Mouse (Mus musculus): ENCODE results near the gene Mogat2.

Gene Mogat2

DNA sequence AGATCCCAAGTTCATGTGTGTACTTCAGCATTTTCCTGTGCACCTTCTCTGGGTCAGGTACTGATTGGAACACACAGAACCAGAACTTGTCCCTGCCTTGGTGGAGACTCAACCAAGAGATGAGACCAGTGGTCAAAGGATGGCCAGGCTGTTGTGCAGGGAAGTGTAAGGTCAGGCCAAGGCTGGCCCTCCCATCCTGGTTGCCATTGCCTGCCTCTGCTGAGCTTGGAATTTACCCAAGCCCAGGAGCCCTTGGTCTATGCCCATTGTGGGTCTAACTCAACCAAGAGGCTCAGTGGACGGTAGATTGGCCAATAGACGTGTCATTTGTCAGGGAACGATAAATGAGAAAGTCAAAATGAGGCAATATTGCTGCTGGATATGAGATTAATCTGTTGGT is 53.0 kb downstream of the Mogat2 start:
- Histone ChIP-seq H3K4me1 (replicated peaks; ENCODE audit: low read depth, low read length) (peaks cover 11% of the 10 kb centered on the region), H3K4me3 (replicated peaks; ENCODE audit: low read length) (no peak overlapping the region), H3K27me3 (ENCODE audit: insufficient read depth, low read length) (peaks cover 87% of the 10 kb centered on the region), H3K9me3 (ENCODE audit: low read length) (no peaks in the 10 kb centered on the region), H3K36me3 (ENCODE audit: insufficient read depth, low read length) (no peaks in the 10 kb centered on the region)
- no peak for TF ChIP-seq POU5F1 (IDR thresholded peaks at IDR 0.05; ENCODE audit: borderline replicate concordance, low read length)
- TF ChIP-seq NANOG (IDR thresholded peaks at IDR 0.05; ENCODE audit: borderline replicate concordance, low read length) = no peak
- TF ChIP-seq CTCF (conservative IDR thresholded peaks at IDR 0.05; ENCODE audit: low read length) = no peak

DNA sequence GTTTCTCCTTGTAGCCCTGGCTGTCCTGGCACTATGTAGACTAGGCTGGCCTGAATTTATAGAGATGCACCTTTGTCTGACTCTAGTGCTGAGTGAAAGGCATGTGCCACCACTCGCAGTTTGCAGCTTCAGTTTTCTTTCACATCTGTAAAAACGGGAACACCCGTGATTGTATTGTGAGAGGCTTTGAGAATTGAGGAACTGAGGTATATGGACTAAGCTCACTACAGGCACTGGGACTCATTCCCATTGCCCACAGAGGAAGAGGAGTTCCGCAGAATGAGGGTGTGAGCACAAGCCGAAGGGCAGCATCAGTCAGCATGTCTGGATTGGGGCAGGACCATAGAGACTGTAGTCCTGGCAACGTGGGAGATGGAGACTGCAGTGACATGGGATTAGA is 54.7 kb downstream of the Mogat2 start:
- H3K36me3 ChIP-seq (ENCODE audit: insufficient read depth, low read length) = no peaks in the 10 kb centered on the region
- H3K27me3 ChIP-seq (ENCODE audit: insufficient read depth, low read length) = peaks cover 89% of the 10 kb centered on the region
- H3K4me3 ChIP-seq (replicated peaks; ENCODE audit: low read length) = no peak overlapping the region
- H3K4me1 ChIP-seq (replicated peaks; ENCODE audit: low read depth, low read length) = peaks cover 11% of the 10 kb centered on the region
- H3K9me3 ChIP-seq (ENCODE audit: low read length) = no peaks in the 10 kb centered on the region
- TF ChIP-seq NANOG (IDR thresholded peaks at IDR 0.05; ENCODE audit: borderline replicate concordance, low read length) = no peak
- no peak for TF ChIP-seq CTCF (conservative IDR thresholded peaks at IDR 0.05; ENCODE audit: low read length)
- TF ChIP-seq POU5F1 (IDR thresholded peaks at IDR 0.05; ENCODE audit: borderline replicate concordance, low read length) = no peak

DNA sequence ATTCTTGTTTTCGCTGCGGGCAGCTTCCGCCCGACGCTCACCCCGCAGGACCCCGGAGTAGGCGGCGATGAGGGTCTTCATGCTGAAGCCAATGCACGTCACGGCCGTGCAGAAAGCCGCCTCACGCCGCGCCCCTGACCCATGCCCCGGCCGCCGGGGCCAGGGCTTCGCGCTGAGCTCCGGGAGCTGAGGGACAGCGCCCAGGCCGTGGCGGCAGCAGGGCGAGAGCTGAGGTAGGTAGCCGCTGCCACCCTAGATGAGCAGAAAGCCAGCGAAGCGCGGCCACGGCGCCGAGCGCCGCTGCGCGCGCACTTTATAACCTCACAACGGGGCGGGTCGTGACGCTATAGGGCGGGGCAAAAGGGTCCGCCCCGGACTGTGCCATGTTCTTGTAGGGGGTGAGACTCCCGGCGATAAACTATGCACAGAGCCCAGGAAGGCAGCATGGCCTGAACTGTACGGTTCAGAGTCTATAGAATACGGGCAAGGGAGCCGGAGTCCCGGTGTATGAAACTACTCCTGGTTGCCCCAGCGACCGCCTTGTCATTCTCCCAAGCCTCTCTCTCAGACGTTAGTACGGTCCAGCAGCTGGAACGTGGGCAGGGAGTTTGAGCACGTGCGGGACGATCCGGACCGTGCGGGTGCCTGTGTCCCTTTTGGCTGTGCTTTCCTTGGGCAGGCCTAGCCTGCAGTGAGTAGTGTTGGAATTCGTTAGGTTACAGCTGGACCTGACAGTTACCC is 55.8 kb downstream of the Mogat2 start, which contains the start of gene Dgat2:
Gene Dgat2 (minus strand): TSS at position 288 of the 741 bp plus-strand sequence.
- TF ChIP-seq CTCF (conservative IDR thresholded peaks at IDR 0.05; ENCODE audit: low read length) (no peak), NANOG (IDR thresholded peaks at IDR 0.05; ENCODE audit: borderline replicate concordance, low read length) (no peak), POU5F1 (IDR thresholded peaks at IDR 0.05; ENCODE audit: borderline replicate concordance, low read length) (no peak)

DNA sequence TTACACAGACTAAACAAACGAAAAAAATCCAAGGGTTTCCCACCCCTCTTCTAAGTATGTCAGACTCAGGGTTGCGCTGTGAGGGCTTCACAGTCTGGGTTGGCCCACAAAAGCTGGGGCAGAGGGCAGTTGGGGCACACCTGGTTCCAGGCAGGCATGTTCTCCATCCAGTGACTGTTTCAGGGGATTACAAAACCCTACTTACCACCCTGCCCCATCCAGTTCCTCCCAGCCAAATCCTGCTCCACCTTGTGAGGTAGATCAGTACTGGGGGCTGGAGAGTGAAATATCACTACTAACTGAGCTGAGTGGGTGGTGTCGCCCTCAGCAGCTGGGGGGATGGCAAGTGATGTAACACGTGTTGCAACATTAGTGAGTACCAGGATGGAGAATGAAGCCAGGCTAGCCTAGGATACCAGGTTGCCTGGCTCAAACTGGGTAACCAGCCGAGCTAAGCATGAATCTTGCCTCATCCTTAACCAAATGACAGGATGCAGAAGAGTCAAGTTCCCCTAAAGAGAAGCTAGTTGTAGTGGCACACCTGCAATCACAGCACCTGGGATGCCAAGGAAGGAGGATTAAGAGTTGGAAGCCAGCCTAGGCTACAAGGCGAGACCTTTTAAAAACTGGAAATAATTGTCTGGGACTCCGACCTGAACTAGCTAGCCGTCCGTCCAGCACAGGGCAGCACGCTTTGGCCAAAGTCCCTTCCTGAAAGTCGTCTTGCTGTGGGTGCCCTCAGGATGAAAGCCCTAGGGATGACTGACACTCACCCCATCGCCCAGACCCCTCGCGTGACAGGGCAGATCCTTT is 56.6 kb downstream of the Mogat2 start:
- peaks cover 86% of the 10 kb centered on the region for H3K27me3 ChIP-seq (ENCODE audit: insufficient read depth, low read length)
- peaks cover 11% of the 10 kb centered on the region for H3K4me1 ChIP-seq (replicated peaks; ENCODE audit: low read depth, low read length)
- H3K9me3 ChIP-seq (ENCODE audit: low read length) = no peaks in the 10 kb centered on the region
- no peaks in the 10 kb centered on the region for H3K36me3 ChIP-seq (ENCODE audit: insufficient read depth, low read length)
- no peak for TF ChIP-seq NANOG (IDR thresholded peaks at IDR 0.05; ENCODE audit: borderline replicate concordance, low read length)
- TF ChIP-seq POU5F1 (IDR thresholded peaks at IDR 0.05; ENCODE audit: borderline replicate concordance, low read length) = no peak
- TF ChIP-seq CTCF (conservative IDR thresholded peaks at IDR 0.05; ENCODE audit: low read length) = no peak
- H3K4me3 ChIP-seq (replicated peaks; ENCODE audit: low read length) = peak overlapping the region; percentile 84

More for the DNA sequence above, 55.8 kb downstream of the Mogat2 start, which contains the start of gene Dgat2:
- Histone ChIP-seq H3K27me3 (ENCODE audit: insufficient read depth, low read length) (peaks cover 88% of the 10 kb centered on the region), H3K4me3 (replicated peaks; ENCODE audit: low read length) (peak within 1 kb of the TSS; percentile 84), H3K36me3 (ENCODE audit: insufficient read depth, low read length) (no peaks in the 10 kb centered on the region), H3K9me3 (ENCODE audit: low read length) (no peaks in the 10 kb centered on the region), H3K4me1 (replicated peaks; ENCODE audit: low read depth, low read length) (peaks cover 11% of the 10 kb centered on the region)

DNA sequence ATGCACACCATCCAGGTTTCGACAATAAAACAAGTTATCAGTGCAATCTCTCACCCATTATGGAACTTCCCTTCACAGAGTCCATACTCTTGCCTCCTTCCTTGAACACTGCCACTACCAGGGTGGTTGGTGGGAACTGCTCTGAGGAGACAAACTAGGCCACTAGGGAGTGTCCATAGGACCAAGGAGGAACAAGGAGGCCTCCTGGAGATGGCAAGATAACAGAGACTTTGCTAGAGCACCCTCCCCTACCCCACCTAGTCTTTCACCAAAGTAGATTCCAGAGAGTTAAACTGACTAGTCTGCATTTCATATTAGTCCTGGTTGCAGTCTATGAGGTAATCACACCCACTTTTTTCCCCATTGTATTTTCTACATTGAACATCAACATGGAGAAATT is 58.3 kb downstream of the Mogat2 start:
- no peak for TF ChIP-seq POU5F1 (IDR thresholded peaks at IDR 0.05; ENCODE audit: borderline replicate concordance, low read length)
- no peaks in the 10 kb centered on the region for H3K9me3 ChIP-seq (ENCODE audit: low read length)
- peaks cover 86% of the 10 kb centered on the region for H3K27me3 ChIP-seq (ENCODE audit: insufficient read depth, low read length)
- H3K4me1 ChIP-seq (replicated peaks; ENCODE audit: low read depth, low read length) = peaks cover 11% of the 10 kb centered on the region
- no peak overlapping the region for H3K4me3 ChIP-seq (replicated peaks; ENCODE audit: low read length)
- H3K36me3 ChIP-seq (ENCODE audit: insufficient read depth, low read length) = no peaks in the 10 kb centered on the region

DNA sequence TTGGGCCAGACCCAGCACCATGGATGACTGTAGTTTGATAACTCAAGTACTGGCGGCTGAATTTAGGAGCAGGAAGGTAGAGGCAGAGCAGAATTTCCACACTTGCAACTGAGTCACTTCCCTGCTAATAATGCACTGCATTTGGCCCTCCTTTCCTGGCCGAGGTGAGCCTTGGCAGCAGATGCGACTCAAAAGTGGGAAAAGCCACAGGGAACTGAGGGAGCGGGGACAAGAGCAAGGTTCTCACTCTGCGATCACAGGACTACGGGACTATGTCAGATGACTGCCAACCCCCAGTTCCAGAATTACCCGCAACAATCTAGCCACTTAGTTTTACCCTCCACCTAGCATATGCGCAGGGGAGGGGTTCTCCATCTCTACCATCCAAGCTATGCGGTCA is 59.1 kb downstream of the Mogat2 start:
- no peaks in the 10 kb centered on the region for H3K9me3 ChIP-seq (ENCODE audit: low read length)
- TF ChIP-seq POU5F1 (IDR thresholded peaks at IDR 0.05; ENCODE audit: borderline replicate concordance, low read length) (no peak), NANOG (IDR thresholded peaks at IDR 0.05; ENCODE audit: borderline replicate concordance, low read length) (no peak), CTCF (conservative IDR thresholded peaks at IDR 0.05; ENCODE audit: low read length) (no peak)
- H3K36me3 ChIP-seq (ENCODE audit: insufficient read depth, low read length) = no peaks in the 10 kb centered on the region
- peaks cover 84% of the 10 kb centered on the region for H3K27me3 ChIP-seq (ENCODE audit: insufficient read depth, low read length)
- no peak overlapping the region for H3K4me3 ChIP-seq (replicated peaks; ENCODE audit: low read length)
- peaks cover 11% of the 10 kb centered on the region for H3K4me1 ChIP-seq (replicated peaks; ENCODE audit: low read depth, low read length)

DNA sequence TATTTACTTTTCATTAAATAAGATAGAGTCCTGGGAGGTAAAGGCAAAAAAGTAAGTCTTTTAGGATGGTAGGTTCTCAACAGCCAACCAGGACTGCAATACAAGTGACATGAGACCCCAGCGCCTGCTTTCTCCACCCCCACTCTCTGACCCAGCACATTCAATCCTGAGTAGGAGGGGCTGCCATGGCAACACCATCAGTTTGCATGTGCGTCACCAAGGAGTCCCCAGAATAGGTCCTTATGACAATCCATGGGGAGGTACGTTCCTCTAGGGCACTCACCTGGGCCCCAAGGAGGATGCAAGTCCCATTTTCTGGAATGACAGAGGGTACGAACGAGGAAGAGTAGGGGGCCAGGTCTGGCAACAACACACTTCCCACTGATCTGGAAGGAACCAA is 61.0 kb downstream of the Mogat2 start:
- peaks cover 16% of the 10 kb centered on the region for H3K4me1 ChIP-seq (replicated peaks; ENCODE audit: low read depth, low read length)
- H3K4me3 ChIP-seq (replicated peaks; ENCODE audit: low read length) = no peak overlapping the region
- no peak for TF ChIP-seq CTCF (conservative IDR thresholded peaks at IDR 0.05; ENCODE audit: low read length)
- no peak for TF ChIP-seq NANOG (IDR thresholded peaks at IDR 0.05; ENCODE audit: borderline replicate concordance, low read length)
- no peak for TF ChIP-seq POU5F1 (IDR thresholded peaks at IDR 0.05; ENCODE audit: borderline replicate concordance, low read length)
- no peaks in the 10 kb centered on the region for H3K9me3 ChIP-seq (ENCODE audit: low read length)
- H3K27me3 ChIP-seq (ENCODE audit: insufficient read depth, low read length) = peaks cover 80% of the 10 kb centered on the region
- H3K36me3 ChIP-seq (ENCODE audit: insufficient read depth, low read length) = no peaks in the 10 kb centered on the region

DNA sequence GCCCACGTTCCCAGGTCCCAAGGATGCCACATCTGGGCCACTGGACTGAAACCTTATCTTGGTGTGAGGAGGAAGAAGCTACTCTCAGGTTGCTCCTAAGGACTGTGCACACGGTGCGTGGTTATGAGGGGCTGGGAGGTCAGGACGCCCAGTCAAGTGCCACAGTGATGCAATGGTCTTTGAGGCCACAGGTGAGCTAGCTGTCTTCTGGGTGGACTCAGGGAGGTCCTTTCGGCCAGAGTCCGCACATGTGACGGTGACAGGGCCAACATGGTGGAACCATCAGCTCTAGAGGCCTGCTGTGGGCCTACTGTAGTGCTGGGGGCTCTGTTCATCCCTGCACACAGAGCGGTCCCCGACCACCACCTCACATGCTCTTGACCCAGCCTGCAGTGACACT is 62.8 kb downstream of the Mogat2 start:
- H3K9me3 ChIP-seq (ENCODE audit: low read length) = no peaks in the 10 kb centered on the region
- no peaks in the 10 kb centered on the region for H3K36me3 ChIP-seq (ENCODE audit: insufficient read depth, low read length)
- H3K4me3 ChIP-seq (replicated peaks; ENCODE audit: low read length) = no peak overlapping the region
- no peak for TF ChIP-seq CTCF (conservative IDR thresholded peaks at IDR 0.05; ENCODE audit: low read length)
- TF ChIP-seq NANOG (IDR thresholded peaks at IDR 0.05; ENCODE audit: borderline replicate concordance, low read length) = no peak
- no peak for TF ChIP-seq POU5F1 (IDR thresholded peaks at IDR 0.05; ENCODE audit: borderline replicate concordance, low read length)
- H3K27me3 ChIP-seq (ENCODE audit: insufficient read depth, low read length) = peaks cover 63% of the 10 kb centered on the region
- peaks cover 25% of the 10 kb centered on the region for H3K4me1 ChIP-seq (replicated peaks; ENCODE audit: low read depth, low read length)
